Mouse (Mus musculus): Measurements from ENCODE around the gene Ppp4r3a.

Ppp4r3a gene

DNA sequence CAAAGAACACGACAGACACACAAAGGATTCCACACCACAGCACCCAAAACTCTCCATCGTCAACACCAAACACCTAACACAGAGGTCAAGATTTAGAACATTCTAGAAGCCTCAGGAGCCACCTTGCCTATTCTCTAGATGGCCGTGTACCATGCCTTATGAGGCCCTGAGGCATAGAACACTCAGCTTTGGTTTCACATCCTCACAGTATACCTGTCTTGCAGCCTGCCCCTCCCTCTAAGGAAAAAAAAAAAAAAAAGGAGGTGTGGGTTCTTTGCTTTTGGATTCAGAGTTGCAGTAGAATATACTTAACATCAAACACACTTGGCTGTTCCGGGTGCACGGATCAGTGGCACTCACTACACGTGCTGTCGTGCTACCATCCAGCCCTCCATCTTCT, 72.5 kb downstream of the Ppp4r3a start:
- DNase-seq, result no peak

DNA sequence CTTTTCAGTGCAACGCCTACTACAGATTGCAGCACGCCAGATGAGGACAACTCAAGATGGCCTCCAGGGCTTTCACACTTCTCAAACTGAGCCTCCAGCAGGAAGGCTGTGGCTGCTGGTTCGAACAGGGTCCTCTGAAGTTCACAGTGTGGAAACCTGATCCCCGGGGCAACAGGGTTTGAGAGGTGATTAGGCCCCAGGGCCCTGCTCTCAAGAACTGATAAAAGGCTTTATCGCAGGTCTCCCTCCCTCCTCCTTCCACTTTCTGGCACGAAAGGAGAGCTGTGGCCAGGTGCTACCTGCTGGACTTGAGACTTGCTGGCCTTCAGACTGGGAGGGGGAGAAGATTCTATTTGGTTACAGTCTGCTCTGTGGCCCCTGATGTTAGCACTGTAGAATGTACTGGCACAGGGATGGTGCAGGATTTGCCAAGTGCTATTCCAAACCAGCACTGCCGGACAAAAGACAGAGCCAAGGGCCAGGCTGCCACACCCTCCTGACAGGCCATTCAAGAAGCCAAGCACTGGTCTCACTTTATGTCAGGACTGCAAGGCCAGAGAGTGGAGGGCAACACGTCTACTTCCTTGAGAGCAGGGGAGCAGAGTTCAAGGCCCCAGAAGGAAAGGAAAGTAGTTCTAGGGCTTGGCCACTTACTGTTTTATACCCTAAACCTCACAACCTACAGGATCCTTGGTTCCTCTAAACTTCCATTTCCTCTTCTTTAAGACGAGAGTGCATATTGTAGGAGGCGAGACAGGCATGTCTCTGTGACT, 73.2 kb downstream of the Ppp4r3a start:
- no peak for DNase-seq

DNA sequence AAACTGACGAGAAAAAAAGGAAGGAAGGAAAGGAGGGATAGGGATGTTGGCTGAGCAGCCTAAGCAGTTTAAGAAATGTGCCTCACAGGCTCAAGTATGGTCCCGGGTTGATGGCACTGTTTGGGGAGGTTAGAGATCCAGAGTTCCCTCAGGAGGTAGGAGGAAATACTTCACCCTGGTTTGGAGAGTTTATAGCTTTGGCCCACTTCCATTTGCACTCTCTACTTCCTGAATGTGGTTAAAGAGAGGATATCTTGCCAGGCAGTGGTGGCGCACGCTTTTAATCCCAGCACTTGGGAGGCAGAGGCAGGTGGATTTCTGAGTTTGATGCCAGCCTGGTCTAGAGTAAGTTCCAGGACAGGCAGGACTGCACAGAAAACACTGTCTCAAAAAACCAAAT, 74.3 kb downstream of the Ppp4r3a start:
- DNase-seq, result no peak

DNA sequence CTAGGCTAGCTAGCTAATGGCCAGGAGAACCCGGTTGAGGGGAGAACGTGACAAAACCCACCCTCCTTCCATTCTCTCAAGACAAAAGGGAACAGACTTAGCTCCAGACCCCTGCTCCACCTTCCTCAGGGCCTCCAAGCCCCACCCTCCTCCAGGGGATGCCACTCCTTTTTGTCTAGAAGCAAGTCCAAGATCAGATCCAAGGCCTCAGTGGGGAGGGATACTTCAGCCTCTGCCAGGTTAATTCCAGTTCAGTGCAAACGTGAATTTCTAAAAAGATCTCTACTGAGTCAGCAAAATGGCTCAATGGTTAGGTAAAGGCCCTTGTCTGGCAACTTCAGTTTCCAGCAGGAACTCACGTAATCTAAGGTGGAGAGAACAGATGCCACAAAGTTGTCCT, 74.9 kb downstream of the Ppp4r3a start:
- DNase-seq, result no peak

DNA sequence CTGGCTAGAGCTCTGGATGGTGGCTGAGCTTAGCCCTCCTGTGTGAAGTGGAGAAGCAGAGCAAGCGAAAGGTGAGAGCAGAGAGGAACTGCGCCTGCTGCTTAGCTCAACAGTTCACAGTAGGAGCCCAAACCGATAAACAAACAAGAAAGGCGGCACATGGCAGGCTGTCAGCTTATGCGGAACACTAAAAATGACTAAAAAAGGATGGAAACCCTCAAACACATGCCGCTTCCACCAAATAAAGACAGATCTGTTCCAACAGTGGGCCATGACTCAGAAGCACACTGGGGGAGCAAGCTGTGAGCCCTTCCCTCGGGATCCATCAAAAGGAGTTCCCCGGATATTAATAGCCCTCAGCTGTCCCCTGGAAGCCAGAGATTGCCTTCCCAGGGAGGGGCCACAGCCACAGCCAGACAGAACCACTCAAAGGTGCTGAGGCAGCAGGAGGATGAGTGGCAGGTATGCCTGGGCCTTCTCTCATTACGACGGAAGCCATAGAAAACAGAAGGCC, 75.5 kb downstream of the Ppp4r3a start:
- no peak for DNase-seq

DNA sequence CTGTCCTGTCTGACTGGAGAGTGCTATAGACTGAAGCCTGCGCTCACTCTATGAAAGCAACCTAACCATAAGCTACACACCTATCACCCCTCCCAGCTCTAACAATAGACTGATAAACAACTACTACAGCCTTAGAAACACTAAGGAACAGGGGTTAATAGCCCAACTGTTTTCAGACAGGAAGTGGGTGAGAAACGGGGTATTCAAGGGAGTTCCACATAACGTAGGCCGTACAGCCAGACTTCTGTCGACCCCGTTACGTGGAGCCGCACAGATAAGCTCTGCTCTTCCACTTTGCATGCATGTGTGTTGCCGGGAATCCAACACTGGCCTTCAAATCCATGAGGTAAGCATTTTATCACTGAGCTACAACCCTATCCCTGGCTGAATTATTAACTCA, 76.1 kb downstream of the Ppp4r3a start:
- no peak for DNase-seq

DNA sequence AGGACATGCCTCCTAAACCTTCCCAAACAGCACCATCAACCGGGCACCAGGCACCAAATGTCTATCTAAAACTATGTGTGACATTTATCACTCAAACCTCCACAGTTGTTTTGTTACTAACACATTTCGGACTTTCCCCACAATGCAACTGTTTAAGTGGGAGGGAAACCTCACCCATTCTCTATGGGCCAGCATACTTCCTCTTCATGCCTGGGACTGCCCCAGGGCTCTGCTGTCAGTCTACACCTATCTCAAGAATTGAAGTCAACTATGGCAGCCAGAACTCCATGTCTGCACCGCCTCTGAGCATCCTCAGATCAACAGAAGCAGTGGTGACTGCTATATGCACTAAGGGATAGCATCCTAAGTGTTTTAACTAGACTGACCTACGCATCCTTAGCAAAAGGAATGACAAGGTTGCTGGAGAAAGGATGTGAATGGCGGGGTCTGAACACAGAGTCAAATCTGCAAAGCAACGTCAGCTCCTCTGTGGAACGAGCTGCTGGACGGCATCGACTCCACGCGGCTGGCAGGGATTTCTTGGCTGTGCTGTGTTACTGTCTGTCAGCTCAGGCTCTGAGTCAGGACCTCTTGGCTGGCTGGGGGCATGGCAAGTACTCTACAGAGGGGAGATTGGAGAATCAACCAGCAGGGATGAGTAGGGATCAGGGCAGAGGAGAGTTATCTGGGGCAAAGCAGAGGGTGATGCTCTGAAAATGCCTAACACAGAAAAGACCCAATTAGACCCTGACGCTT, 77.7 kb downstream of the Ppp4r3a start:
- DNase-seq, result no peak

DNA sequence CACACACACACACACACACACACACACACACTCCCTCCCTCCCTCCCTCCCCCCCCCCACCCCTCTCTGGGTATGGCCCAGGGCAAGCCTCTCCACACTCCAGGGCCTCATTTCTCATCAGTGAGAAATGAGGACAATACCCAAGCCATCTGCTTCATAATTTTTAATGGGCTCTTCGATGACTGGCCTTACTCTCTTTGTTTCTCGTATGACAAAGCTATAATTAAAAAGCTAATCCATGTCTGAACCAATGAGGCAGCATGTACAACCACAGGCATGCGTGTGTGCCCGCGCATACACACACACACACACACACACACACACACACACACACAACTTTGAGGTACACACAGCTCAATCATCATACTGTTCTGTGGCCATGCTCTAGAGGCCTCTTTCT, 78.5 kb downstream of the Ppp4r3a start:
- DNase-seq, result peak; percentile 94

DNA sequence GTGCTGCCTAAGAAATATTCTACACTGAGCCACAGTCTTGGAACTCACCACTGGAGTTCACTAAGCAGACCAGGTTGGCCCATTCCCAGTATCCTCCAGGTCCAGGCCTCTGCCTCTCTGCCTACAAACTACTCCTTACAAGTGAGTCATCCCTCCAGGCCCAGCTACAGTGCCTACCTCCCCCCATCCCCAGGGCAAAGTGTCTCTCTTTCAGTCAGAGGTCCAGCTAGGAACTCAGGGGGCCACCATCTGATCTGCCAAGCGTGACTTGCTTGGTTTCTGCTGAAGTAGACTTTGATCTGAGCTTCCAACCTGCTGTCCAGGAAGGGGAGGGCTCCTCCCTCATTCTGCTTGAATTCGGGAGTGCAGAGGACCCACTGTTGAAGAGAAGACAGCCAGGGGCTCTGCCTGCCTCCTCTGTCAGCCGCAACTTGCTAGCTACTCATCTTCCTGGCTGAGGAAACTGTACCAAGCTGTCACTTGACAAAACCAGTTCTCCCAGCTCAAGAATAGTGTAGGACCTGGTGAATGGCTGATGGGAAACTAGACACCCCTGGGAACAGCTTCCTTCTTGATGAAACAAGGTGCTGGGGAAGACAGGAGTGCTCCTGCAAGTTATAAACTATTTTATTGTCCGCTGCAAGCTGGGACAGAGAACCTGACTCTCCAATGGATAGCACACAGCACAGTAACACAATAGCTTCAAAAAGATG, 80.5 kb downstream of the Ppp4r3a start:
- no peak for DNase-seq

DNA sequence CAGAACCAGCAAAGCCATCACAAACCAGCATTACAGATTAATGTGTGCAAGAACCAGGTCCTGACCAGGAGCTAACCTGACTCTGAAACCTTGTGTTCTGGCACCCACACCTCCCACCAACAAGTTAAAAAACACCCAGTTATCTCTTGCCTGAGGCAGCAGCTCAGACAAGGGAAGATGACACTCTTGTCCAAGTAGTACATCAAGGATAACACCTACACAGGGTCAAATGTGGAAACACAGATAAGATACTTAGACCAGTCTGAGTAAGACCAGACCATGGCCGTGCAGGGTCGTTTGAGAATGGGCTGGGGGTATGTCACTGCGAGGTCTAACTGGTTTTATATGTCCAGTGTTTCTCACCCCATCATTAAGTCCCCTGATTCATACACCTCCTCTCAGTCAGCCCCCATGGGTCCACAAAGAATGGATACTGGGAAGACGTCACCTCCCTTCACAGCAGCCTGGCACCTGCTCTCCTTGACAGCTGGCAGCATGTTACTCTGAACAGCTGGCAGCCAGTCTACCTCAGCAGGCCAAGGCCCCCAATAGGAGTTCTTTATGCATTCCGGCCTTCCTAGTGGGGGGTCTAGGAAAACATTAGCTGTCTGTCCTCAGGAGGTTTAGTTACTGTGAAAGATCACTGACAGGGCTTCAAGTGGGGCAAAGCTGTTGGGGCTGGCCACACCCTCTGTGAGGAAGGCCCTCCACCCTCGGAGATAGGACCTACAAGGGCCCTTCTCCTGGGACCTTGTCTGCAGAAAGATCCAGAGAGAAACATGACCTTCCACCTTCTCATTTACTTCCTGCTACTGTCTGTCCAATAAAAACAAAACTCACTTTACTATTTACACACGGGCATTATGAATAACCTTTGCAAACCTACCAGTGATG, 84.2 kb downstream of the Ppp4r3a start:
- DNase-seq, result peak; percentile 56

DNA sequence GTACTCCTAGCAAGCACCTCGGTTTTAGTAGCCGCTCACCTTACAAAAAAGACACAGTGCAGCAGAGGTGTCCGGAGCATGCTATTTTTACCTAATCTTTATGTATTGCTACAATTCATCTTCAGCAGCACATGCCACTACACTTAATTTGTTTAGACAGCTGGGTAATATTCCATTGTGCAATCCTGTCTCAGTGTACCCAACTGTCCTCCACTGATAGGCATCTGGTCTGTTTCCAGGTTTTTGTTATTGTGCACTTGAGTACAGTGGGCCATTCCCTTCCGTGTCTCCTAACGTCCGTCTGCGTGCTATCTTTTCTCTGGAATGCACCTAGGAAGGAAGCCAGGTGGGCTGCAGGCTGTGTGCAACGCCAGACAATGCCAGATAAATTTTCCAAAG, 84.9 kb downstream of the Ppp4r3a start:
- no peak for DNase-seq

DNA sequence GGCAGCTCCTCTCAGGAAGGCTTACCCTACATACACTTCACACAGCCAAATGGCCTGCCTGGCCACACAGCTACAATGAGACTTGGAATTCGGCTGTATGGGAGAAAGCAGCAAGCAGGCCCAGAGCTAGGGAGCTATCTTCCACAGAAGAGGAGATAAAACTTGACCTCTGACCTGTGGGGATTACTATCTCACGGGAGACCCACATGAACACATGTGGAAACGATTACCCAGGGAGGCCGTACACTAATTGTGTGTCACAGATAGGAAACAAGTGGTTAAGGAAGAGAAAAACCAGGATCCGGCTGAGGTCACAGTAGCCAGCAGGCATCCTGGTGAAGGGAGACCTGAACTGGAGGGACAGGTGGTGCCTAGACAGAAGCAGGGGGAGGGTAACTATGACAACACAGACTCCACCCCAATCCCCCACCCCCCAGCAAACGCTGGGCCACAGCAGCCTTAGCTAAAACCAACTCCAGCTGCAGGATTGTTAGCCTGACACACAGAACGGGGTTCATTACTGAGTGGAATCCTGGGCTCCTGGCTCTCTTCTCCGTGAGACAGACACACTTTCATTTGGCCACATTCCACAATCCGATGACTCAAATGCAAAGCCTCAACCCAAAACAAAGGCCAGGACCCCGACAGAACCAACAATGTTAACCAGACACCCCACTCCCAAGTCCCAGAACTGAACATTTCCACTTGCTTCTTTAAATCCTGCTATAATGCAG, 85.5 kb downstream of the Ppp4r3a start:
- DNase-seq, result peak; percentile 61

DNA sequence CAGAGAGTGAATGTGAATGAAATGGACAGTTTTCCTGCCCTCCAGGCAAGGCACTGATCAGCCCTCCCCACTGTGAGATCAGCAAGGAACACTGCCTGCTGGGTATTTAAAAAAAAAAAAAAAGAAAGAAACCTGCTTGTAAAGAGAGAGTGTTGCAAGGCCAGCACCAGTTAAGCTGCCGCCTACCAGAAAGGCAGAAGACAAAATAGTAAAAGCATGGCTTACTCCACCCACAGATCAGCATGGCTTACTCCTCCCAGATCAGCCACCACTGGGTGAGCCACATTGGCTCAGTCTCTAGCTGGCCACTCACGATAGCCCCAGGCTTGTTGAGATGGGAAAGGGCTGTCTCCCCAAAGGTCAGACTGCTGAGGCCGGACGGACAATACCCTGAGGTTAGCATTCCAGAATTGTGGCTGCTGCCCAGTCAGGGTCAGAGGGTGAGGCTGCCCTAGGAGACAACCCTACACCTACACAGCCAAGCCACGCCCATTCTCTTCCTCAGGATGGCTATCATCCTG, 87.1 kb downstream of the Ppp4r3a start:
- no peak for DNase-seq

DNA sequence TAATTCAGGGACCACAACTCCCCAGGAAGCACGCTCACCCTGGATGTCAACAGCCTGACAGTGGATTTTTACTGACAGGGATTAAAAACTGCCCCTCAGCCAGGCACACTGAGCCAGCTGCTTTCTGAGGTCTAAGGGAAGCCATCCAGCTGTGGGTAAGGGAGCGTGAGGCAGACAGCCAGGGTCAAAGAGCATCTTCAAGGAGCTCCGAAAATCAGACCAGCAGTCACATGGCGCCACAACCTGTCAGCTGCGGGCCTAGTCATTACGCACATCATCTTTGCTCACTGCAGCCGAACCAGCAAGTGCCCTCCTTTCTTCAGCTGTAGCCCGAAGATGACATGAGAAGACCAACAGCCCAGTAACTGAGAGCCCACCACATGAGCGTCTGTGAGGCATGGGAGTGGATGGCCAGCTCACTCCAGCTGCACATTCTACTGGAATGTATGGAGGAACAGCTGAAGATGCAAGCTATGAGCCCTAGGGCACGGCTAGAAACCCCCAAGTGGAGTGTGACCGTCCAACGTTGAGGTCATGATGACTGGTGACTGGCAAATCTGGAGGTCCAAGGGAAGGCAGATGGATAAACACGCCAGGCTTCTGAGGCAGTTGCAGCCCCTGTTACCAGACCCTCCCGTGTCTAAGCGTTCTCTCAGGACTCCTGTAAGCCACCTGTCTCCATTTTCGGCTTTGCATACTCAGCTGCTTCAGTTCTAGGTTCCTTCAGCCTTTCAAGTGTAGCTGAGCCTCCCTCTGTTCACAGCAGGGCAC, 87.7 kb downstream of the Ppp4r3a start:
- DNase-seq, result peak; percentile 64

DNA sequence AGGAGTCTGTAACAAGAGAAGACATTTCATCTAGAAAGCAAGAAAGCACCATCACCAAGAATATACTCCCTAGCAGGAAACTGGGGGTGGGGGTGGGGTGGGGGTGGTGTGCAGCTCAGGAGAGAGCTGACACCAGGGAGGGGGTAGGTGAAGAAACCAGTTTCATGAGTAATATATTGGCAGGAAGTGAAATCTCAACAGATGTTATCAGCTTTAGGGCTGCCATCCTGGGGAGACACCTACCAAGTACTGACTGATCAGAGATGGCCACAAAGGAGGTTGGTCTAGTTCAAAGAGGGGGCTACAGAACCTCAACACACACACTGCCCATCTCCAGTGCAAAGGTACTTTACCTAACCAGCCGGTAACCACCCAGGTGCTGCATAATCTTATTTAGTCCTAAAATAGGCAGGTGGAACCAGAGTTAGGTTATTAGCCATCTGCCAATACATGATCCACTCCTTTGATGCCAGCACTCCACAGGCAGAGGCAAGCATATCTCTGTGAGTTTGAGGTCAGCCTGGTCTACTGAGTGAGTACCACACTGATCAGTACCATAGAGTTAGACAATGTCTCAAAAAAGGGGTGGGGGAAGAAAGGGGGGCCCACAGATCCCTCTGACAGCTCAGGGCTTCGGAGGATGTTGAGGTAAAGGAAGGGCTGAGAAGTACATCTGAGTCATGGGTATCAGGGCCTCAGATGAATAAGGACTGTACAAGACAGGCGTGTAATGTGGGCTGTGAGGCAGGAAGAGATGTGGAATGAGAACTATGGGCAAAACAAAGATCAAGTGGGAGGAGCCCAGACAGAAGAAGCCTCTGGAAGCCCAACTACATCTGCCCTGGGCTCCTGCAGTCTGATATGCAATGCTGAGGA, 89.1 kb downstream of the Ppp4r3a start:
- no peak for DNase-seq

DNA sequence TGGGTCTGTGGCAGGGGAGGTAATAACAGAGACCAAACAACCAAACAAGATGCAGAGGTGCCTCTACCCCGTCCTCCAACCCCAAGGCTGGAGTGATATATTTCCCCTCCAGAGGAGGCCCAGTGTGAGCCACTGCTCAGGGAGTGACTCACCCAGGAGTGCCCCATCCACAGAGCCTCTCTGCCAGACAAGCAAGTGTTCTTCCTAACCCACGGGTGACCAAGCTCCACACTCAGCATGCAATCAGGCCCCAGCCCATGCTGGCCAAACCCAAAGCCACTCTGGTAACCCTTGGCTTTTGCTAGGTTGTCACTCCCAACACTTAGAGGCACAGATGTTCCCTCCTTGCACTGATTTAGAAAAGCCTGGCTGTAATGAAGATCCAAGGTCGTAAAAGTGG, 90.4 kb downstream of the Ppp4r3a start:
- no peak for DNase-seq

DNA sequence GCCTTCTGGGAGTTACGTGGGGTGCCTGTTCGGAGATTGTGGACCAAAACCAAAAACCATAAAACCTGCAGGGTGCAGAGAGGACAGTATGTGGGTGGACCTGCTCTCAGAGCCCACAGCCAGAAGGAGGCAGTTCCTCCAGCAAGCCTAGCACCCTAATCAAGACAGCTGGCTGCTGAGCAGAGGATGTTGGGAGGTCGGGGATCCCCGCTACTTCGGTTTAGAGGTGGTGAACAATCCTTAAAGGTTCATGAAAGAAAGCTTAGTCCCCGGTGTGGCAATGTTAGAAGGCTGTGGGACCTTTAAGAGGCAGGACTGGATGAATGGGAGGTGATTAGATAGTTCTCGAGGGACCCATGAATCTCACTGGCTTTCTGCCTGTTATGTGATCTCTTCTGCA, 91.0 kb downstream of the Ppp4r3a start:
- DNase-seq, result no peak

DNA sequence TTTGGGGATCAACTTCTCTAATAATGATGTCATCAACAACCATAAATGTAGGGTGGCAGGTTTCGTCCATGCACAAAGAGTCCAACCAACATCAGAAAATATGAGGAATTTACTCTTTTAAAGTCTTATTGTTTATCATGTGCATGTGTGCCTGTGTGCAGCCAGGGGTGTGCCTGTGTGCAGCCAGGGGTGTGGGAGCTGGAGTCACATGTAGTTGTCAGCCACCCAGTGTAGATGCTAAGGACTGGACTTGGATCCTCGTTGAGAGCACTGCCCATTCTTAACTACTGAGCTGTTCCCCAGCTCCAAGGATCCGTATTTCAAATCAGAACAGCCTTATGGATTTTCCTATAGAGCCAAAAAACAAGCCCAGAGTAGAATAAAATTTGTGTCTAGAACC, 92.4 kb downstream of the Ppp4r3a start:
- DNase-seq, result no peak

DNA sequence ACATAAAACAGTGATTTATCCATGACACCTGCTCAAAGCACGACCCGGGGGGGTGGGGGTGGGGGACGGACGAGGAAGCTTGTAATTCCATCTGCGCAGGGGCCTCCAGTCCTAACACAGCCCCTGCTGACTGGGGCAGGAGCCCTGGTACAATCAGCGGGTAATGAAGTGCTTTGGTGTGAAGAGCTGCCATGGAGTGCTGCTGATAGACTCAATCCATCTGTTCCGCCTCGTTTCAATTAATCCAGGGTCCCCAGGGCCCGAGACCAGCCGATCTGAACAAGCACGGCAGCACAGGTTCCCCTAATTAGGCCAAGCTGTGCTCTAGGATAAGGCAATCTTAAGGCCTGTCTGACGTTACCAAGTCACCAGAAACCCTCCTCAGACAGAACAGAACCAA, 93.2 kb downstream of the Ppp4r3a start:
- peak; percentile 77 for DNase-seq

DNA sequence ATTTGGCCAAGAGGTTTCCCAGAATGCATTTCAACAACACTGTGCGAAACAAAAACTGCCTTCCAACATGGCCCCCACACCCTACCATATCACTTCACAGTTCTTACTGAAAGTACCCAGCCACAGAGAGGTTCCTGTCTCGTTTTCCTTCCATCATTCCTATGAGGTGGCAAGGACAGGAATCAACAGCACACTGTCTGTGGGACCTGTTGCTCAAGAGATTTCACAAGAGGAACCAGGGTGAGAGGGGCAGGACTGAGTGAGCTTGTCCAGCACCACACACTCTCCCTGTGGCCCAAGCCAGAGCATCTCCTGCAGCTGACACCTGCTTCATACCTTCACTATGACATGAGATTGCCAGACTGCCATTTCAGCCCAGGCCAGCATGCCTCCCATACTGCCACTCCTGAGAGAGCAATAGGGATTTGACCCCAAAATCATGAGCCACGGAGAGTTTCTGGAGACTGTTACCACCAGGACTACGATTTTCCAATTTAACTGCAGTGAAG, 93.7 kb downstream of the Ppp4r3a start:
- no peak for DNase-seq
